Mouse (Mus musculus) R1 (cell line): ENCODE results near the gene Igf2.

Source experiments
- DNase-seq: peaks from one replicate; pipeline ENCODE4 v3.0.0-alpha.2; 2018; ENCODE audit warnings: low read depth, low spot score

Igf2 gene

DNA sequence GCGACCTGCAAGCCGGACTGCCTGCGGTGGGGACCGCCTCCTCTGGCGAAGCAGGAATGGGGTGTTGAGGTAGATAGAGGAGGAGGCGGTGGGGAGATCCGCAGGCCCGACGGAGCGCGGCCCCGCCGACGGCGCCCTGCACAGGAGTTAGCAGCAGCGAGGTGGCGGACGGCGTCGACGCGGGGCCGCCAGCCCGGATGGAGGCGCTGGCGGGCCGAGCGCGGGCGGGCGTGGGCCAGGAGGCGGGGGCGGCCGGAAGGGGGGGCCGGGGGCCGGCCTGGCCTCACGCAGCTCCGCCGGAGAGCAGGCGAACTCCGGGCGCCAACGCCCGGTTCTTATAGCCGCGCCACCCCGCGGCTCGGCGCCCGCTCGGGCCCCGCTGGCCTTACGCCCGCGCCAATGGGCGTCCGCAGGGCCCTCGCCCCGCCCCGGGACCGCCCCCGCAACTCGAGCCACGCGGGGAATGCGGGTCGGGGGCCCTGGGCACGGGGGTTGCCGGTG lies 7.4 kb downstream of the Igf2 start:
- peak; percentile 35 for DNase-seq

DNA sequence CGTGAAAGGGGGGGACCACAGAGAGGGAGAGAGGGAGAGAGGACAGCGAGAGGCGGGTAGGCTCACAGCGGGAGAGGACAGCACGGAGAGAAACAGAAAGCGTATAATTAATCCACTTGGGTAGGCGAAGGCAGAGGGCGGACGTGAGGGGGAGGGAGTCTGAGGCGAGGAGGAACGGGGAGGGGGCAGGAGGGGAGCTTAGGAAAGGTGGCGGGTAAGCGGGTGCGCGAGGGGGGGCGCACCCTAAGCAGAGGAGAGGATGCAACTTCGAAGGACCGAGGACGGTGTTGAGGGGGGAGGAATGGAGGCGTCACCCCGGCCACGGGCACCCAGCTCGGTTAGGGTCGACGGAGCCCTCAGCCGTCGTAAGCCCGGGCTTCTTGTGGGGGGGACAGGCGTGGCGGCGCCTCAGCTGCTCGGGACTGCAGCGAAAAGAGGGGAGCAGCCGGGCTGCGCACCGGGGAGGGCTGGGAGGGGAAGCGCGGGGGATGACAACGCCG lies 7.9 kb downstream of the Igf2 start:
- no peak for DNase-seq

DNA sequence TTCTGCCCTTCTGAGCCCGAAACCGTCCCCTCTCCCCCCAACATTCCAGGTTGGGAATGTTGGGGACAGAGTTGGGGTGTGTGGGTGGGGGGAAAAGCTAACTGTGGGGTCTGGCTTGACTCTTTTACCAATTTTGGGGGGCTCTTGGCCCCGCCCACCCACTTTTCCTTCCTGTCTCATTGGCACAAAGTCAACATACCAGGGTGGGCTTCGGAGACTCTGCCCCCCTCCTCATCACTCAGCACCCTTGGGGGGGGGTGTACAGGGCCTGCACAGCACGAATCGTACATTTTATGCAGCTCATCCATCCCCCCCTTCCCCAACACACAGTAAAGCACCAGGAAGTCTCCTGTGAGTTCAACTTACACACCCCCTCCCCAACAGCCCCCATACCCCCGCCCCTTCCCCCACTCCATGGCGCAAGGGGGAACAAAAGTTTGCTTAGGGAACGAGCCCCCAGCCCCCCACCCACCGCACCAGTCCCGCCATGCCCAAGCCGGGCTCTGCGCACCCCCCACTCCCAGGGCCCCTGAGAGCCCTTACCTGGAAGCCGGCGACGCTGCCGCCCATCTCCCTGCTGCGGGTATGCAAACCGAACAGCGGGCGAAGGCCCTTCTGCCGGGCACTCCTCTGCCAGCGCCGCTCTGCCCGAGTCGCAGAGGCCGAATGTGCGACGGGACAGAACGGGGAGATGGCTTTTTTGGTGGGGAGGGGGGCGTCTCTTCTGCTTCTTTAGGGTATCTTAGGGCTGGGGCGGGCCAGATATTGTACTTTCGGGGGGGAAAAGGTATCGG lies 8.6 kb downstream of the Igf2 start:
- DNase-seq: no peak

GRCm38 (mm10) chr7:142657341-142657791 lies 9.2 kb downstream of the Igf2 start:
- no peak for DNase-seq

- no peak for DNase-seq
Observed at GRCm38 (mm10) chr7:142656055-142656454, 10.6 kb downstream of the Igf2 start.

DNA sequence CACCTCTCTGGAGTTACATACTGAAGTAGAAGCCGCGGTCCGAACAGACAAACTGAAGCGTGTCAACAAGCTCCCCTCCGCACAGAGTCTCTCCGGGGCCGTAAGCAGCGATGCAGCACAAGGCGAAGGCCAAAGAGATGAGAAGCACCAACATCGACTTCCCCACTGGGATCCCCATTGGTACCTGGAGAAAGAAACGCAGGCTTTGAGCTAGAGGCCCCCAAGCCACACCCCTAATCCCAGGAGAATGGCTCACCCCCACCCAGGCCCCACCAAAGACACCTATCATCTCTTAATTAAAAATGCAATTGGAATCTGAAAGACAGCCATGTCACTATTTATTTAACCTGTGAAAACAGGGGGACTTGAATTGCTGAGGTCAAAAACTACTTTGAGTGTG lies 11.0 kb downstream of the Igf2 start:
- DNase-seq: no peak

GRCm38 (mm10) chr7:142653726-142654125 lies 12.9 kb downstream of the Igf2 start:
- DNase-seq: no peak

DNA sequence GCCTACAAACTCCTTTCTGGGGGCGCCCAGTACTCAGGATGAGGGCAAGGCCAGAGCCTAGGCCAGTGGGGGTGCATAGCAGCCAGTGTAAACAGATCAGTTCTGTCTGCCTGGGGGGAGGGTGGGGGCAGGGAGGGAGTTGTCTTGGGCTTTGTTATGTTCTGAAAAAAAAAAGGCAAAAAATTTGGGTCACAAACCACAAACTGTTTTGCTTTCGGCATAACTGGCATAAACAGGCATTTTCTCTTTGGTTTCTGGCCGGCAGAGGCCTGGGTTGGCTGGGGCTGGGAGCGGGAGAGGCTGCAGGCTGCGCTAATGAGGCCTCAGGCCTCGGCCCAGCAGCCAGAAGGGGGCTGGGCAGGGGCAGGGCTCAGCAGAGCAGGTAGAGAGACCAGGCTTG lies 19.9 kb downstream of the Igf2 start:
- DNase-seq: no peak

DNA sequence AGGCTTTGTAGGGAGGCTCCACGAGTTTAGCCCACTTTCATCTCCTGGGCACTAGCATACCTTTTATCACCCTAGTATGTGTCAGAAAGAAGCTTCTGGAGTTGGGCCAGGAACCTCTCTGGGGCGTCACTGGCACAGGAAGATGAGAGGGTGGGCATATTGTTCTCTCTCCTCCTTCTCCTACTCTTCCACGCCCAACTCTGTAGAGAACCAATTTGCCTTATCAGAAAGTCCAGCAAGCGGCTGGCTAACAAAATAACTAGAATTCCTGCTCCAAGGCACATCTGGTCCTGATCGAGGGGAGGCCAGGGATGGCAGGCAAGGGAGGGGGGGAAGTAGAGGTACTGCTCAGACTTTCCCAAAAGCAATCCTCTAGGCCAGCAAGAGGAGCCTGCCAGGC lies 21.6 kb downstream of the Igf2 start:
- no peak for DNase-seq

GRCm38 (mm10) chr7:142636178-142636577 lies 30.4 kb downstream of the Igf2 start:
- no peak for DNase-seq

- DNase-seq: no peak
Observed at GRCm38 (mm10) chr7:142630691-142631090, 35.9 kb downstream of the Igf2 start.

DNA sequence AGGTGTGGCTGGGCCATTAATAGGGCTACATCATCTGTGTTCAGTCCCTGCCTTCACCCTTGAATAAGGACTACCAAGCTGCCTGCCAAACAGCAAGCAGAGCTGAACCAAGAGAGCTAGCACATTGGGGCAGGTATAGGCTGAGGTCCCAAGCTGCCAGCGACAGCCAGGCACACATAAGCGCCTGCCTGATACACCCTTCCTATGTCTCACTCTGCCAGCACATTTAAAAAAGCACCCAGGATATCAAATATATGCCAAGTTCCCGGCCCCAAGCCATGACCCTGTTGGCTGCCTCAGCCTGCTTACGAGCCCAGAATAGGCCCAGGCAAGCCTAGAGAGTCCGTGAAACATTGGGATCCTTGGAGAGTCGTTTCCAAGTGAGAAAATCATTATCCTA lies 36.8 kb downstream of the Igf2 start:
- no peak for DNase-seq

DNA sequence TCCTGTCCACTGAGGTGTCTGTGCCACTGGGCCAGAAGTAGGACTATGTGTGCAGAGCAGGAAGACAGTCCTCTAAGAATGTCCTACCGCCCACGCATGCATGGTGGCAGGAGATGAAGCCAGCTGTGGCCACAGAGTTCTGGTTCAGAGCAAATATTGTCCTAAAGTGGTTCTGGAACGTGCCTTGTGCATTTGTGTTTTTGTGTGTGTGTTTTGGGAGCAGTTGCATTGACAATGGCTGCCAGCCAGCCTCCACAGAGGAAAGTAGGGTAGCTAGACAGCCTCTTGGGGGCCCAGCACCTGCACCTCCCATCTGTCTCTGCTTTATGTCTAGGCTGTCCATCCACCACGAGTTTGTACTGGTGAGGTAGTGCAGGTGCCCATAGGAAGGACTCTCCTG lies 44.4 kb downstream of the Igf2 start:
- no peak for DNase-seq

GRCm38 (mm10) chr7:142613077-142613476 lies 53.5 kb downstream of the Igf2 start:
- DNase-seq: no peak

DNA sequence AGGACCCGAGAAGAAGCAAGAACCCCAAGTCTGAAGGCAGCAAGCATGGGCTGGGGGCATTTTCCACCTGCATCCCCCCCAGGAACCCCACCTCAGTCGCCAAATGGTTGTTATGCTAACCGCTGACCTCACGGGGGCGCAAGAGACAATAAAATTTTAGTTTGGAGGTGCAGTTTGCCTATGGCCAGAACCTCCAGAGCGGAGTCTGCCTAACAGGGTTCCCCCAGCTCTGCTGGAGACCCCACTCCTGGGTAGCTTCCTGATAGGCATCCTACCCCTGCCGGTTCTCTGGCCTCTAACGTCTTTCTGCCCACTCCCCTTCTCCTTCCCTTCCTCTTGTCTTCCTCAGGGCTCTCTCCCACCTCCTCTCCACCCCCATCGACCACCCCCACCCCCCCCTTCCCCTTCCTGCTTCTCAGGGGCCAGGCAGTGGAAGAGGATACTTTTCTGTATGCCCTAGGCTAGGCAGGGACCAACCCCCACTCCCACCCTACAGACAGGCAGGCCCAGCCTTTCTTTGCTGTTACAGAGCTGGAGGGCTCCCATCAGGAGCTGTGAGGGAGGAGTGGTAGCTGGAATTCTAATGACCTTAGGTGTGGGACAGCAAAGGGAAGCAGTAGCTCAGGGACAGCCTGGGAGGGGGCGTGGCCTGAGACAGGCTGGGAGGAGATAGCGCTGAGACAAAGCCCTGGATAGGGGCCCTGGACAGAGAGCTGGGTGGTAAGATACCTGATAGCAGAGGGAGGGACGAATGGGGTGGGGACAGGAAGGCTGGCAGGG lies 55.8 kb downstream of the Igf2 start:
- DNase-seq: peak; percentile 91

DNA sequence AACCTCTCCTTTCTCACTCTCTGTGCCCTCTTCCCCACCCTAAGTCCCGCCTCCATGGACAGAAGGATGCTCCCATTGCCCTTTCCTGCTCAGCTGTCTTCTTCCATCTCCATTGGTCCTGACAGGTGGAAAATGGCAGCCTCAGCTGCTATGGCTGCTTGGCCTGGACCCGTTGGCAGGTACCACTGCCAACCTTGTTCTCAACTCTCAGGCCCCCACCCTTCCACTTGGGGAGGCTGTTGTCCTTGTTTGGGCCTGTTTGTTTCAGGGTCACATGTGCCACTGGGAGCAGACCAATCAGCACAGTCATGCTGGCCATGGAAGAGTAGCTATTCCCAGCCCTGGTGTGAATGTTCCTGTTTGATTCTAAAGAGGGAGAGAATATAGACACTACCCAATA lies 65.7 kb downstream of the Igf2 start:
- DNase-seq: no peak
